Comparison of ENCODE assay signal across 32 mouse cellular contexts in genomic region chr12:8417127-8417790, GRCm38 (mm10).
DNase-seq lines count a peak whose midpoint lies in the region; ATAC-seq lines count a peak whose summit lies in the region.
"Had no signal": no experiment of that assay in that cellular context is flagged by ENCODE, and none has a peak within 500 bp of the region (broad histone marks: within the 10 kb centered on the region; RNA-seq: fewer than 3 reads in every experiment).

No protein-coding gene starts in this region.

- no peak overlapping the region for H3K27ac ChIP-seq in kidney, embryonic 15.5 days
- H3K27ac ChIP-seq in hindbrain, embryonic 15.5 days (replicated peaks): 0 out of 2 replicates have a peak overlapping the region, but pooled peaks have one; percentile 65
- H3K27ac ChIP-seq in midbrain, embryonic 15.5 days: 0 out of 2 replicates have a peak overlapping the region, but pooled peaks have one; percentile 7
- no peak overlapping the region for H3K27ac ChIP-seq in forebrain, embryonic 11.5 days (ENCODE audit: low read depth, low read length)
- H3K27ac ChIP-seq: embryonic facial prominence, embryonic 12.5 days; forebrain, embryonic 15.5 days; kidney, postnatal 0 days; limb, embryonic 10.5 days; limb, embryonic 15.5 days; liver, embryonic 13.5 days; macrophage; neural tube, embryonic 12.5 days had no signal

- H3K9ac ChIP-seq in kidney, embryonic 15.5 days: no peak overlapping the region
- no peak overlapping the region for H3K9ac ChIP-seq in hindbrain, embryonic 15.5 days
- H3K9ac ChIP-seq in midbrain, embryonic 15.5 days: no peak overlapping the region
- no peak overlapping the region for H3K9ac ChIP-seq in forebrain, embryonic 11.5 days (ENCODE audit: low read length)
- H3K9ac ChIP-seq: embryonic facial prominence, embryonic 12.5 days; forebrain, embryonic 15.5 days; limb, embryonic 15.5 days; liver, embryonic 13.5 days; neural tube, embryonic 12.5 days had no signal

- H3K36me3 ChIP-seq in kidney, embryonic 15.5 days: no peaks in the 10 kb centered on the region
- H3K36me3 ChIP-seq in hindbrain, embryonic 15.5 days: no peaks in the 10 kb centered on the region
- no peaks in the 10 kb centered on the region for H3K36me3 ChIP-seq in midbrain, embryonic 15.5 days (replicated peaks)
- H3K36me3 ChIP-seq in forebrain, embryonic 11.5 days (ENCODE audit: control insufficient read depth, insufficient read depth, low read length): no peaks in the 10 kb centered on the region
- H3K36me3 ChIP-seq: embryonic facial prominence, embryonic 12.5 days; forebrain, embryonic 15.5 days; limb, embryonic 10.5 days; limb, embryonic 15.5 days; liver, embryonic 13.5 days; neural tube, embryonic 12.5 days had no signal

- no peak for ATAC-seq in kidney, embryonic 15.5 days (replicated peaks; ENCODE audit: low FRiP score)
- peak; percentile 62; the same call in 1 of the 2 replicates for ATAC-seq in hindbrain, embryonic 15.5 days (ENCODE audit: low FRiP score, low read depth)
- peak; percentile 69; the same call in 1 of the 2 replicates for ATAC-seq in midbrain, embryonic 15.5 days (replicated peaks)
- no peak for ATAC-seq in forebrain, embryonic 11.5 days (replicated peaks; ENCODE audit: low FRiP score)
- ATAC-seq: activated CD4-positive, CD25-positive, alpha-beta regulatory T cell, adult 4 months; CD4-positive, CD25-positive, alpha-beta regulatory T cell, adult 4 months; forebrain, embryonic 15.5 days; inflammation-experienced regulatory T-cells, adult 6 months; lung, postnatal 0 days had no signal

- H3K4me2 ChIP-seq in kidney, embryonic 15.5 days: no peak overlapping the region
- no peak overlapping the region for H3K4me2 ChIP-seq in hindbrain, embryonic 15.5 days
- H3K4me2 ChIP-seq in midbrain, embryonic 15.5 days: no peak overlapping the region
- H3K4me2 ChIP-seq in forebrain, embryonic 11.5 days (ENCODE audit: low read depth, low read length, severe bottlenecking): no peak overlapping the region
- H3K4me2 ChIP-seq: embryonic facial prominence, embryonic 12.5 days; forebrain, embryonic 15.5 days; heart, embryonic 11.5 days; limb, embryonic 15.5 days; liver, embryonic 13.5 days; neural tube, embryonic 12.5 days had no signal

- peak; percentile 30 for DNase-seq in kidney, postnatal 14 days
- peak; percentile 14 for DNase-seq in MN1 (ENCODE audit: low spot score)
- DNase-seq in forebrain, embryonic 11.5 days (ENCODE audit: low spot score): no peak
- DNase-seq in spleen, adult 18-20 months: no peak
- DNase-seq: adrenal gland, adult 2 months; adrenal gland, postnatal 36 days; cerebellum, adult 8-10 months; cerebellum, postnatal 36 days; embryo, embryonic 11 days; gastrocnemius, postnatal 25 days; heart, adult 11 months; heart, postnatal 36 days; kidney, adult 18-20 months; layer of hippocampus, postnatal 36 days; liver, embryonic 13.5 days; lung, adult 18-20 months; thymus, postnatal 4 days had no signal

- H3K4me1 ChIP-seq in kidney, embryonic 15.5 days: peaks cover 5% of the 10 kb centered on the region
- peaks cover 2% of the 10 kb centered on the region; the same call in 1 of the 2 replicates for H3K4me1 ChIP-seq in hindbrain, embryonic 15.5 days (replicated peaks)
- H3K4me1 ChIP-seq in midbrain, embryonic 15.5 days: 0 out of 2 replicates have a peak, but pooled peaks cover 3% of the 10 kb centered on the region
- H3K4me1 ChIP-seq in forebrain, embryonic 11.5 days (replicated peaks; ENCODE audit: control insufficient read depth, insufficient read depth, low read length): no peaks in the 10 kb centered on the region
- H3K4me1 ChIP-seq: embryonic facial prominence, embryonic 12.5 days; forebrain, embryonic 15.5 days; limb, embryonic 10.5 days; limb, embryonic 15.5 days; liver, embryonic 13.5 days; neural tube, embryonic 12.5 days had no signal

- WGBS in kidney, embryonic 15.5 days: 47% methylated on average over 8 of the region's 8 CpGs
- WGBS in hindbrain, embryonic 15.5 days: 50% methylated on average over 8 of the region's 8 CpGs
- WGBS in midbrain, embryonic 15.5 days: 51% methylated on average over 8 of the region's 8 CpGs
- WGBS in forebrain, embryonic 11.5 days: 68% methylated on average over 8 of the region's 8 CpGs

- no peaks in the 10 kb centered on the region for H3K27me3 ChIP-seq in kidney, embryonic 15.5 days
- H3K27me3 ChIP-seq in hindbrain, embryonic 15.5 days: no peaks in the 10 kb centered on the region
- H3K27me3 ChIP-seq in midbrain, embryonic 15.5 days (replicated peaks): no peaks in the 10 kb centered on the region
- H3K27me3 ChIP-seq in forebrain, embryonic 11.5 days (ENCODE audit: control insufficient read depth, insufficient read depth, low read length): no peaks in the 10 kb centered on the region
- H3K27me3 ChIP-seq: embryonic facial prominence, embryonic 12.5 days; forebrain, embryonic 15.5 days; limb, embryonic 15.5 days; liver, embryonic 13.5 days; neural tube, embryonic 12.5 days had no signal

- no peaks in the 10 kb centered on the region for H3K9me3 ChIP-seq in kidney, embryonic 15.5 days (replicated peaks)
- no peaks in the 10 kb centered on the region for H3K9me3 ChIP-seq in hindbrain, embryonic 15.5 days
- no peaks in the 10 kb centered on the region for H3K9me3 ChIP-seq in midbrain, embryonic 15.5 days
- H3K9me3 ChIP-seq in forebrain, embryonic 11.5 days (ENCODE audit: control insufficient read depth, low read length): no peaks in the 10 kb centered on the region
- H3K9me3 ChIP-seq: embryonic facial prominence, embryonic 12.5 days; forebrain, embryonic 15.5 days; limb, embryonic 10.5 days; limb, embryonic 15.5 days; liver, embryonic 13.5 days; neural tube, embryonic 12.5 days had no signal

- no peak overlapping the region for H3K4me3 ChIP-seq in kidney, embryonic 15.5 days (replicated peaks)
- no peak overlapping the region for H3K4me3 ChIP-seq in hindbrain, embryonic 15.5 days
- no peak overlapping the region for H3K4me3 ChIP-seq in midbrain, embryonic 15.5 days
- no peak overlapping the region for H3K4me3 ChIP-seq in forebrain, embryonic 11.5 days (ENCODE audit: low read depth, low read length)
- H3K4me3 ChIP-seq: embryonic facial prominence, embryonic 12.5 days; forebrain, embryonic 15.5 days; limb, embryonic 10.5 days; limb, embryonic 15.5 days; liver, embryonic 13.5 days; neural tube, embryonic 12.5 days had no signal

Comparison
In these comparisons a context has a peak if more than half of its experiments do, and no peak if none do; other contexts are left out.
1. DNase-seq: peak in kidney, postnatal 14 days (single experiment) and MN1 (single experiment); none in forebrain, embryonic 11.5 days (single experiment) and spleen, adult 18-20 months (0 of 2).
2. ATAC-seq: peak in hindbrain, embryonic 15.5 days (single experiment) and midbrain, embryonic 15.5 days (single experiment); none in kidney, embryonic 15.5 days (single experiment) and forebrain, embryonic 11.5 days (single experiment).
3. H3K27ac ChIP-seq: peak in hindbrain, embryonic 15.5 days (single experiment) and midbrain, embryonic 15.5 days (single experiment); none in kidney, embryonic 15.5 days (single experiment) and forebrain, embryonic 11.5 days (single experiment).